Mouse (Mus musculus) adrenal gland, adult 2 months (tissue): Measurements from ENCODE around the gene Bcar3. TPM values are rescaled to one million over a fixed set of nuclear protein-coding genes. Genes with fewer than 3 reads are reported as not detected.

Experiments
- DNase-seq: peaks from one replicate; pipeline ENCODE4 v3.0.0; 2021
- polyA plus RNA-seq: library from polyadenylated mRNA; depleted of rRNA; stranded (reverse); fragments of >200 nt; gene quantifications from 2 replicates; pipeline ENCODE4 v1.2.3, GENCODE M21; 2012
- total RNA-seq, 2 experiments: library from RNA; stranded (reverse); gene quantifications; 2 replicates each; pipeline ENCODE4 v1.2.3; 2021

Bcar3 gene
- total and polyA plus RNA-seq, 3 experiments = 51.6 to 128 (median 63.5) TPM

GRCm38 (mm10) chr3:122337992-122338391 is 44.1 kb downstream of the Bcar3 start:
- DNase-seq = no peak

GRCm38 (mm10) chr3:122338897-122339296 is 45.0 kb downstream of the Bcar3 start:
- DNase-seq = no peak

GRCm38 (mm10) chr3:122340135-122341068 is 46.5 kb downstream of the Bcar3 start:
- DNase-seq = no peak

- peak; percentile 72 for DNase-seq
These were observed 49.5 kb downstream of the Bcar3 start for GRCm38 (mm10) chr3:122343437-122343853.

- DNase-seq = no peak
These were observed 50.4 kb downstream of the Bcar3 start for GRCm38 (mm10) chr3:122344350-122344749.

GRCm38 (mm10) chr3:122345977-122346472 is 52.1 kb downstream of the Bcar3 start:
- DNase-seq = no peak

GRCm38 (mm10) chr3:122346600-122346999 is 52.7 kb downstream of the Bcar3 start:
- no peak for DNase-seq

GRCm38 (mm10) chr3:122348677-122349076 is 54.7 kb downstream of the Bcar3 start:
- DNase-seq = no peak

GRCm38 (mm10) chr3:122352801-122353200 is 58.9 kb downstream of the Bcar3 start:
- DNase-seq = no peak

- DNase-seq = no peak
These were observed 65.5 kb downstream of the Bcar3 start for GRCm38 (mm10) chr3:122359426-122359825.

- DNase-seq = no peak
These were observed 66.0 kb downstream of the Bcar3 start for GRCm38 (mm10) chr3:122359954-122360353.

GRCm38 (mm10) chr3:122360721-122361138 is 66.8 kb downstream of the Bcar3 start:
- DNase-seq = no peak

GRCm38 (mm10) chr3:122362719-122363118 is 68.8 kb downstream of the Bcar3 start:
- peak; percentile 40 for DNase-seq

GRCm38 (mm10) chr3:122364565-122364964 is 70.6 kb downstream of the Bcar3 start:
- no peak for DNase-seq

GRCm38 (mm10) chr3:122365326-122365725 is 71.4 kb downstream of the Bcar3 start:
- DNase-seq = peak; percentile 76

- no peak for DNase-seq
These were observed 77.9 kb downstream of the Bcar3 start for GRCm38 (mm10) chr3:122371646-122372341.

GRCm38 (mm10) chr3:122372617-122373016 is 78.7 kb downstream of the Bcar3 start:
- no peak for DNase-seq

- DNase-seq = no peak
These were observed 82.1 kb downstream of the Bcar3 start for GRCm38 (mm10) chr3:122376011-122376410.

GRCm38 (mm10) chr3:122376412-122376831 is 82.5 kb downstream of the Bcar3 start:
- DNase-seq = no peak

GRCm38 (mm10) chr3:122376841-122377464 is 83.0 kb downstream of the Bcar3 start:
- no peak for DNase-seq

GRCm38 (mm10) chr3:122378634-122379033 is 84.7 kb downstream of the Bcar3 start:
- DNase-seq = no peak

- peak; percentile 19 for DNase-seq
These were observed 86.8 kb downstream of the Bcar3 start for GRCm38 (mm10) chr3:122380776-122381175.
